Mouse (Mus musculus): ENCODE measurements at regions not wholly inside any gene's neighbourhood (a gene's known extent, or its start where the extent isn't known, plus 50 kb on each side); places are given as distances from the start of the nearest gene placed in this dataset.
A peak's percentile ranks its signal among the peaks of the same experiment; 100 is the strongest.

DNA sequence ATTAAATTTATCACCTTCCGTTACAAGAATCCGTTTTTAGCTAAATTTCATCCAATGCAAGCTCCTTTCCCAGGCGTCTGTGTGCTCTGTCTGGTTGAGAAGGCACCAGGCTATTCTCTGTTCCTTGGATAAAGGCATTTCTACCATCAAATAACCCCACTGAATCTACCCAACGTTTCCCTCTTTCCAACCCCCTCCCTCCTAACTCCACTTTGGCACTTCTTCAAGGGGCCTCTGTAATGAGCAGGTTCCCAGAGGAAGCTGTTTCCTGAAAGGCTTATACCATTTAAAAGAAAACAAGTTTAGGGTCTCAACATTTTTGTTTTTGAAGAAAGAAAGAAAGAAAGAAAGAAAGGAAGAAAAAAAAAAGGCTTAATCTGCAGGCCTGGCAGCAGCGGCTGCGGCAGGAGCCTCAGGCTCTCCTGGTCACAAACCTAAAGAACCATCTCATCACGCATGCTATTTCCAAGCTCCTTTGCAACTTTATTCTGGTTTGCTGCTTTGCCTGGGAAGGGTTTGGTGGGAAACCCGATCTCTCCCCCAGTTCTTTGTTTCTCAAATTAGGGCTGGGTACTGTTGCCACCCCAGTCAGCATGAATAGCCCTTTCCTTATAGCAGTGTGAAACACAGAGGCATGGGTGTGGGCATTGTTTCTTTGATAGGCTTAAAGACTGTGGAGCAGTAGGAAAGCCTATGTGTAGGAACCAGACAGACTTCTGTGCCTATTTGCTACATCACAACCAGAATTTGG lies 160.5 kb upstream of the Tnc start:
- no peak for DNase-seq (ENCODE audit: low spot score in 2 of 2)

DNA sequence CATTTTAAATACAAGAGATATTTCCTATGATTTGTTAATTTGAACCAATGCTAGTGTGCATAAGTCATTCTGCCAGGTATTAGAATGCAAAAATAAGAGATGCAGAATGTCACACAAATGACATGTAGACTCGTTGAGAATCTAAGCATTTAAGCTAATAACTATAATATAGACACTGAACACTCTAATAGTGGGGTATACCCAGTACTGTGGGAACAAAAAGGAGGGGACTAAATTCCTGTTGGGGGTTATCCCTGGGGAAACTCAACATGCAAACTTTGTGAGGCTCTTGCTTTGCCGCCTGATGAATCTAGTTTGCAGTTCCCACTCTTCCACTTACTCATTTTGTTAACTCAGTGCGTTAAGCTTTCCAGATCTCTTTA lies 154.0 kb upstream of the Tnc start:
- DNase-seq (ENCODE audit: low spot score in 2 of 2) = no peak

DNA sequence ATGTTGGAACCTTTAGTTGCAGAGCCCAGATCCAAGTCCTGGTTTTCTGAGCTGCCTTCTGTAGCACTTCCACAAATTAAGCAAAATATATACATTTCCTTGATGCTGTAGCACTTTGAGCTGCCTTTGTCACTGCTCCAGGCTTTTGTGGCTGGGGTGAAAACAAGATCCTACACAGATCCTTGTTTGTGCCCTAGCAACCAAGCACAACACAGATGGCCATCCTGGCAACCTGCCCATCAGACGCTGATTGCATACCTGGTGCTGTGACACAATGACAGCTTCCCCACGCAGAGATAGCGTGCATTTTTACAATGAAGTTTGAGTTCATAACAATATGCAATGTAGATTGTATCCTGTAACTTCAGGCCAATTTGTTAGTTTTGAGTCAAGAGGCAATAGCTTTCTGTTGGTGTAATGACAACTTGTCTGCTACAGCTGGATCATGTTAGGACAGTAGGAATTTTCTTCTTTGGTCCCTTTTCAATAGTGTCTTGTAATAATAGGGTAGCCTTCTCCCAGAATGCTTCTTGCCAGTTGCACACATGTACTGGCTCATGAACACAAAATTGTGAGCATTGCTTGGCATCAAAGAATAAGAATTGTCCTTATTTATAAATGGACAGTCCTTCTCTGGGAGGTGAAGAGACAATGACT lies 153.5 kb upstream of the Tnc start:
- DNase-seq (ENCODE audit: low spot score in 2 of 2) = peak; percentile 3 to 53

DNA sequence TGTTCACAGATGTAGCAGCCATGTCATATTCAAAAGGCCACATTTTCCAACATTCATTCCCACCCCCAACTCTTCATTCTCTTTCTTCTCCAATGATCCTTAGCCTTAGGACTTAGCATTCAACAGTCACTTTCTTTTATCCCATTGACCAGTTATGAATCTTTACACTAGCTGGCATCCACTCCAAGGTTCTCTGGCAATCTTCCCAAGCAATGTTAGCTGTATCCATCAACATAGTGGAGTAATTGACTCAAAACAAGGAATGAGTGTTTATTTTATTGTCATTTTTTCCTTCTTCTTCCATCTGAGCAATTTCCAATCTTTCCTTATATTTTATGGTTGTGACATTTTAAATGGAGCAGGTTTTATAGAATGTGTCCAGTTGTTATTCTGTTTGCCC lies 138.2 kb upstream of the Tnc start:
- no peak for DNase-seq (ENCODE audit: low spot score in 2 of 2)

DNA sequence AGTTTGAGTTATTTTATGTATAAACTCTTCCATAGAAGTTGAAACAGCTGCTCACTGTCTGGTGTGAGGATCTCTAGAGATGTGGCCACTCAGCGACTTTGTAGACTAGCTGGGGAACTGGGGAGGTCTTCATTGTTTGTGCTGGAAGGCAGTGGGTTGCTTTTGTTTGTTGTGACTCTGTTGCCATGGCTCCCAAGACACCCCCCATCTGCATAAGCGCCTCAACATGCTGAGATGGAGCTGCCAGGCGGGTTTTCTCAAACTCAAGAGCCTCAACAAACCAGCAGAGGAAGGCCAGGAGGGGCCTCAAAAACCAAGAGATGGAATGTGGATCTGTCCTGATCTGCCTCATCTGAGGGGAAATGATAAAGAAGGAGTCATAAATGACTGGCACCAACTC lies 129.1 kb upstream of the Tnc start:
- DNase-seq (ENCODE audit: low spot score in 2 of 2) = no peak

DNA sequence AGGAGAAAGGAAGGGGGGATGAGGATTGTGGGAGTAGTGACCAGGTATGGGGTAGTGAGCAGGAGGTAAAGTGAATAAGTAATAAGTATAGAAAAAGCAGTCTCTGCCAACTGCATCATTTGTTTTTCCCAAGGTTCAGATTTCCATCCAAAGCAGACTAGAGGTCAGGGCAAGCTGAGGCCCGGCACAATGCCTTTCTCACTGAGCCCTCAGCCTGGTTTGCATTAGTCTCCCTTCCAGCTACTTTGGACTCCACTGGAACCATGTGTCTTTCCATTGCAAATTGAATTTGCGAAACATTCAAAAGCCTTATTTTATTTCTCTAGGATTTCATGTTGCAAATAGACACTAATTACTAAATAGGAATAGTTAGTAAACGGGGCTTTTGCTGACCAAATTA lies 124.7 kb upstream of the Tnc start:
- no peak for DNase-seq (ENCODE audit: low spot score in 2 of 2)

DNA sequence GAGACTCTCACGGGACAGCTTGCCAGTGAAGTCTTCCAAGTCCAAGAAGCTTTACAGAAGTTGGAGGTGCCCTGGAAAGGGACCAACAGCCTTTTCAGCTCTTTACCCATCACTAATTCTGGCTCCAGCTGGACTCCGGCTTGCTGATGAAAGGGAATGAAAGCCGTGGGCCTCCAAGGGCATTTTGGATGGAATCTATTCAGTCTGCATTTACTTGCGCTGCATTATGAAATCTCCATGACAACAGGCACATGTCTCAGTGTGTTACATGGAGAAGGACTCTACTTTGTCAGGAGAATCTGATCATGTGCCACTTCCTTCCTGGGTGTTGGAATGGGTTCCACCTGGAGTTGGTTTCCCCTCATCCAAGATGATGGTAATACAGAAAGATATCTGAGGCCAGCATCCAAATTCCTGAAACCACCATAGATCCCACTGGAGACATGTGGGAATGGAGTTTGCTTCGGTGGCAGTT lies 102.2 kb upstream of the Tnc start:
- peak in 1 of 2 experiments; percentile 42 for DNase-seq (ENCODE audit: low spot score in 2 of 2)

DNA sequence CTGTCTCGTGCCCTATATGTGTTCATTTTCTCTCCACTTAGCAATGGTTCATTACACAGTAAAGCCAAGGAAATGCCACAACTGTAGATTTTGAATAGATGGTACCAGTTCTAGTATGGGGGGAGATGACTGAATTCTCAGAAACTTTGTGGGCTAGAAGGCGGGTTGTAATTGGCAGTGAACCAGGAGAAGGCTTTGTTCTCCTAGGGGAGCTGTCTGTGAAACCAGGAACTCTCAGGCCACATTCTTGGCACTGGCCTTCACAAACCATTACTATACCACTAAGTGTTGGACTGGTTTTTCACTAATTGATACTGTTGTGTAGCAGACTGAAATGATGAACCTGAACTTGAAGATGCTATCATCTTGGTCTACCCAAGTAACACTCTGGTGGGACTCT lies 99.1 kb upstream of the Tnc start:
- DNase-seq (ENCODE audit: low spot score in 2 of 2) = no peak

GRCm38 (mm10) chr4:64142963-64143362 lies 96.1 kb upstream of the Tnc start:
- no peak for DNase-seq (ENCODE audit: low spot score in 2 of 2)

GRCm38 (mm10) chr4:64142356-64142787 lies 95.6 kb upstream of the Tnc start:
- no peak for DNase-seq (ENCODE audit: low spot score in 2 of 2)

GRCm38 (mm10) chr4:64139836-64140235 lies 93.0 kb upstream of the Tnc start:
- no peak for DNase-seq (ENCODE audit: low spot score in 2 of 2)

GRCm38 (mm10) chr4:64135036-64135435 lies 88.2 kb upstream of the Tnc start:
- no peak for DNase-seq (ENCODE audit: low spot score in 2 of 2)

- DNase-seq (ENCODE audit: low spot score in 2 of 2) = no peak
Observed at GRCm38 (mm10) chr4:64129290-64129689, 82.5 kb upstream of the Tnc start.

- no peak for DNase-seq (ENCODE audit: low spot score in 2 of 2)
Observed at GRCm38 (mm10) chr4:64124387-64125088, 77.7 kb upstream of the Tnc start.

DNA sequence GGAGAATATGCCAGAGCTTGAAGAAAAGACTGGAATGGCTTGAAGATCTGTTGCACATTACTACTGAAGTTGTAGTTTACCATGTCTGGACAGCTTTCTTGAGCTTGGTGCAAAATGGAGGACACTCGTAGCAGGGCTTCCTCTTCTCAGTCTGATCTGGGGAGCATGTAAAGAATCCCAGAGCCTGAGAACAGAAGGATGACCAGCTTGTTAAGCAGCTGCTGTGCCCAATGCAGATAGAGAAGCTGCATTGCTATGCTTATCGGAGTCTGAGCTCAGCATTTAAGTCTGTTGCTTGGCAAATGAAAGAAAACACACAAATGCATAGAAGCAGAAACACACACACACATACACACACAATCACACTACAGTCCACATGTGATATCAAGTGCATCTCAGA lies 76.9 kb upstream of the Tnc start:
- peak in 1 of 2 experiments; percentile 6 for DNase-seq (ENCODE audit: low spot score in 2 of 2)

GRCm38 (mm10) chr4:64098247-64098646 lies 51.4 kb upstream of the Tnc start:
- DNase-seq (ENCODE audit: low spot score in 2 of 2) = no peak
